Mouse (Mus musculus) CH12.LX (cell line): ENCODE results near the gene Rbm19. TPM values are rescaled to one million over a fixed set of nuclear protein-coding genes. Genes with fewer than 3 reads are reported as not detected.
A peak's percentile ranks its signal among the peaks of the same experiment; 100 is the strongest.

ENCODE experiments used
- DNase-seq: peaks from one replicate; pipeline ENCODE4 v3.0.0-alpha.2; 2013; ENCODE audit errors: extremely low read depth
- H3K27ac ChIP-seq: 2 replicates; pipeline ENCODE4 v1.5.1; 2012; ENCODE audit warnings: low read depth, mild to moderate bottlenecking, control low read depth, moderate library complexity; ENCODE audit not compliant: insufficient read depth
- H3K27me3 ChIP-seq: replicated peaks from 2 replicates; pipeline ENCODE3; 2012; ENCODE audit warnings: inconsistent platforms
- H3K36me3 ChIP-seq, 2 experiments: replicated peaks in 1 of 2; 2 replicates each; pipeline versions ENCODE3 to v1.6.1; 2012; ENCODE audit warnings: inconsistent platforms in 1 of 2, low read length in 1 of 2, mild to moderate bottlenecking in 1 of 2, mixed read lengths in 1 of 2, moderate library complexity in 1 of 2; ENCODE audit not compliant: control insufficient read depth in 1 of 2, insufficient read depth in 1 of 2
- H3K4me1 ChIP-seq, 2 experiments: 2 replicates each; pipeline ENCODE4 v1.6.1; 2012; ENCODE audit warnings: inconsistent platforms in 1 of 2, moderate library complexity in 1 of 2; ENCODE audit not compliant: insufficient read depth in 2 of 2, control insufficient read depth in 1 of 2
- H3K4me2 ChIP-seq: 2 replicates; pipeline ENCODE4 v1.6.1; 2012; ENCODE audit warnings: low read depth, mild to moderate bottlenecking, control low read depth; ENCODE audit not compliant: poor library complexity, insufficient read depth, severe bottlenecking
- H3K4me3 ChIP-seq, 3 experiments: fragments of 150-350 bp in 1 of 3; sonication (generic) in 1 of 3; replicated peaks in 1 of 3; 2 replicates each; pipeline versions ENCODE3 to v1.5.1; 2011 to 2012; ENCODE audit warnings: low read depth in 2 of 3, low read length in 2 of 3, mild to moderate bottlenecking in 2 of 3, moderate library complexity in 2 of 3, control low read depth in 1 of 3, improper control_type of control experiment in 1 of 3, inconsistent platforms in 1 of 3, mixed read lengths in 1 of 3; ENCODE audit not compliant: poor library complexity in 1 of 3
- H3K79me2 ChIP-seq: replicated peaks from 2 replicates; pipeline ENCODE4 v1.6.1; 2012; ENCODE audit warnings: mild to moderate bottlenecking, moderate library complexity; ENCODE audit not compliant: control insufficient read depth, poor library complexity, insufficient read depth, severe bottlenecking; ENCODE audit errors: extremely low read depth
- H3K9ac ChIP-seq: 2 replicates; pipeline ENCODE4 v1.6.1; 2012; ENCODE audit warnings: low read depth, mild to moderate bottlenecking, control low read depth, moderate library complexity; ENCODE audit not compliant: insufficient read depth
- H3K9me3 ChIP-seq: replicated peaks from 2 replicates; pipeline ENCODE3; 2012; ENCODE audit warnings: low read length, inconsistent platforms, mixed read lengths
- BHLHE40 ChIP-seq: IDR thresholded peaks from 2 replicates; pipeline ENCODE4 v1.6.1; 2011; ENCODE audit warnings: mild to moderate bottlenecking, low read depth, low read length, improper control_type of control experiment
- CHD1 ChIP-seq: IDR thresholded peaks from 2 replicates; pipeline ENCODE4 v1.6.1; 2012; ENCODE audit warnings: low read depth, low read length, improper control_type of control experiment, inconsistent platforms
- CTCF ChIP-seq, 2 experiments: IDR thresholded peaks in 1 of 2; conservative IDR thresholded peaks in 1 of 2; 2 replicates each; pipeline ENCODE4 v1.5.1; 2011 to 2012; ENCODE audit warnings: low read depth in 2 of 2, low read length in 2 of 2, improper control_type of control experiment in 1 of 2, inconsistent platforms in 1 of 2, mild to moderate bottlenecking in 1 of 2, moderate library complexity in 1 of 2
- GABPA ChIP-seq: IDR thresholded peaks from 2 replicates; pipeline ENCODE4 v1.6.1; 2012; ENCODE audit warnings: low read depth, low read length, improper control_type of control experiment, inconsistent platforms; ENCODE audit not compliant: insufficient replicate concordance
- HCFC1 ChIP-seq: IDR thresholded peaks from 2 replicates; pipeline ENCODE4 v1.6.1; 2012; ENCODE audit warnings: low read depth, mild to moderate bottlenecking, inconsistent platforms, low read length, improper control_type of control experiment
- JUND ChIP-seq: conservative IDR thresholded peaks from 2 replicates; pipeline ENCODE4 v1.6.1; 2011; ENCODE audit warnings: low read depth, low read length, improper control_type of control experiment
- MAX ChIP-seq: IDR thresholded peaks from 2 replicates; pipeline ENCODE4 v1.6.1; 2011; ENCODE audit warnings: low read length, improper control_type of control experiment
- SIN3A ChIP-seq: IDR thresholded peaks from 2 replicates; pipeline ENCODE4 v1.6.1; 2012; ENCODE audit warnings: low read length, improper control_type of control experiment, inconsistent platforms
- SMC3 ChIP-seq: IDR thresholded peaks from 2 replicates; pipeline ENCODE4 v1.6.1; 2011; ENCODE audit warnings: low read depth, low read length, improper control_type of control experiment
- TBP ChIP-seq: conservative IDR thresholded peaks from 2 replicates; pipeline ENCODE4 v1.6.1; 2011; ENCODE audit warnings: low read depth, low read length, improper control_type of control experiment
- ZKSCAN1 ChIP-seq: IDR thresholded peaks from 2 replicates; pipeline ENCODE4 v1.6.1; 2012; ENCODE audit warnings: low read depth, inconsistent platforms, low read length, improper control_type of control experiment, borderline replicate concordance
- ZMIZ1 ChIP-seq: IDR thresholded peaks from 2 replicates; pipeline ENCODE4 v1.6.1; 2012; ENCODE audit warnings: low read depth, mild to moderate bottlenecking, inconsistent platforms, low read length, improper control_type of control experiment
- ZNF384 ChIP-seq: IDR thresholded peaks from 2 replicates; pipeline ENCODE4 v1.6.1; 2012; ENCODE audit warnings: low read depth, low read length, improper control_type of control experiment, inconsistent platforms
- dilution Hi-C: fragments of 300-500 bp; cut with MboI; formaldehyde crosslinking; loops from 2 replicates; pipeline ENCODE4 v1.14.3; 2020; ENCODE audit warnings: low sequenced_read_pairs; ENCODE audit not compliant: extremely low pct_unique_long_range_greater_than_20kb, extremely low pct_ligation_motif_present
- in situ Hi-C: fragments of 300-500 bp; cut with MboI; formaldehyde crosslinking; loops from 3 replicates; pipeline ENCODE4 v1.14.3; 2019; ENCODE audit warnings: low sequenced_read_pairs, low pct_ligation_motif_present, low pct_unique_long_range_greater_than_20kb, mixed read lengths
- polyA plus RNA-seq: library from polyadenylated mRNA; unstranded; fragments of >175 nt; gene quantifications from 2 replicates; pipeline ENCODE4 v1.2.1, GENCODE M21; 2012; ENCODE audit warnings: low read depth; ENCODE audit not compliant: insufficient read length
- total RNA-seq, 2 experiments: library from RNA; depleted of rRNA; stranded (reverse); fragments of 300-350 nt in 1 of 2; fragments of >200 nt in 1 of 2; gene quantifications; 2 replicates each; pipeline ENCODE4 v1.2.3; 2012 to 2014

Gene Rbm19
- total and polyA plus RNA-seq, 3 experiments = 36.2 to 81.4 (median 56.5) TPM

- in situ Hi-C loops = no loop called here
- no peak overlapping the region for H3K4me2 ChIP-seq
Observed at GRCm38 (mm10) chr5:120210668-120211067, 94.4 kb downstream of the Rbm19 start.

DNA sequence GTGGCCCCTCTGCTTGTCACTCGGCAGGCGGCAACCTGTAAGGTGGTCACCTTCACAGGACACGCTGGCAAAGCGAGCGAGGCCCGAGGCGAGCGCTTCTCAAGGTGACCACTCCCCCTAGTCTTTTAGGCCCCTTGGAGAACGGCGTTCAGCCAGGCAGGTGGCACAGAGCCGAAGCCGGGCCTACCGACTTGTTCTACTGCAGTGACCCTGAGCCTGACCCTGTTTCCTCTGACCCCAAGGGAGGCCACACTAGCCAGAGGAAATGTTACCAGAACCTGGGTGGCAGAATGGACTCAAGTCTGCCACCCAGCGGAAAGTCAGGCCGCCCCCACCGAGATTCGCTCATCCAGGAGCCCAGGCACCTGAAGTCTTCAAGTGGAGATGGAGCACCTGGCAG lies 94.9 kb downstream of the Rbm19 start:
- Histone ChIP-seq H3K9me3 (no peaks in the 10 kb centered on the region), H3K4me1 (peaks cover 6 to 8% of the 10 kb centered on the region in 2 experiments), H3K4me3 (no peak overlapping the region), H3K36me3 (no peaks in the 10 kb centered on the region), H3K9ac (no peak overlapping the region), H3K4me2 (no peak overlapping the region), H3K27me3 (peaks cover 8% of the 10 kb centered on the region), H3K27ac (no peak overlapping the region), H3K79me2 (no peaks in the 10 kb centered on the region)
- dilution Hi-C loops = no loop called here
- TF ChIP-seq GABPA (no peak), HCFC1 (no peak), MAX (no peak), JUND (no peak), CTCF (conservative IDR thresholded peaks at IDR 0.05 in 1 of 2, IDR thresholded peaks at IDR 0.05 in 1 of 2; ENCODE audit: low read depth in 2 of 2, low read length in 2 of 2) (peak in 1 of 2 experiments; percentile 43; a peak in 2 of 4 replicates), TBP (no peak), ZKSCAN1 (no peak), ZMIZ1 (no peak), SIN3A (no peak), SMC3 (peak; percentile 14)
- in situ Hi-C loops = no loop called here
- DNase-seq = no peak

More at GRCm38 (mm10) chr5:120210668-120211067, 94.4 kb downstream of the Rbm19 start:
- Histone ChIP-seq H3K9me3 (no peaks in the 10 kb centered on the region), H3K27me3 (peaks cover 8% of the 10 kb centered on the region), H3K4me1 (peaks cover 11 to 12% of the 10 kb centered on the region in 2 experiments), H3K36me3 (no peaks in the 10 kb centered on the region), H3K79me2 (no peaks in the 10 kb centered on the region), H3K9ac (no peak overlapping the region), H3K4me3 (no peak overlapping the region), H3K27ac (no peak overlapping the region)
- dilution Hi-C loops = no loop called here
- DNase-seq = no peak
- TF ChIP-seq BHLHE40 (no peak), CTCF (conservative IDR thresholded peaks at IDR 0.05 in 1 of 2, IDR thresholded peaks at IDR 0.05 in 1 of 2; ENCODE audit: low read depth in 2 of 2, low read length in 2 of 2) (no peak), MAX (no peak), ZNF384 (no peak), CHD1 (no peak)

GRCm38 (mm10) chr5:120214511-120214910 lies 98.2 kb downstream of the Rbm19 start:
- Histone ChIP-seq H3K4me3 (no peak overlapping the region), H3K4me2 (no peak overlapping the region), H3K9ac (no peak overlapping the region), H3K36me3 (no peaks in the 10 kb centered on the region), H3K79me2 (no peaks in the 10 kb centered on the region), H3K4me1 (0 out of 4 replicates have a peak, but pooled peaks cover 0 to 2% of the 10 kb centered on the region in 2 experiments), H3K27ac (no peak overlapping the region), H3K9me3 (peaks cover 3% of the 10 kb centered on the region), H3K27me3 (peaks cover 32% of the 10 kb centered on the region)
- no peak for TF ChIP-seq MAX
- dilution Hi-C loops (no loop called here), in situ Hi-C loops (no loop called here)
- DNase-seq = no peak
